Comparison of ENCODE assay signal across 8 mouse cellular contexts in the genomic region with DNA sequence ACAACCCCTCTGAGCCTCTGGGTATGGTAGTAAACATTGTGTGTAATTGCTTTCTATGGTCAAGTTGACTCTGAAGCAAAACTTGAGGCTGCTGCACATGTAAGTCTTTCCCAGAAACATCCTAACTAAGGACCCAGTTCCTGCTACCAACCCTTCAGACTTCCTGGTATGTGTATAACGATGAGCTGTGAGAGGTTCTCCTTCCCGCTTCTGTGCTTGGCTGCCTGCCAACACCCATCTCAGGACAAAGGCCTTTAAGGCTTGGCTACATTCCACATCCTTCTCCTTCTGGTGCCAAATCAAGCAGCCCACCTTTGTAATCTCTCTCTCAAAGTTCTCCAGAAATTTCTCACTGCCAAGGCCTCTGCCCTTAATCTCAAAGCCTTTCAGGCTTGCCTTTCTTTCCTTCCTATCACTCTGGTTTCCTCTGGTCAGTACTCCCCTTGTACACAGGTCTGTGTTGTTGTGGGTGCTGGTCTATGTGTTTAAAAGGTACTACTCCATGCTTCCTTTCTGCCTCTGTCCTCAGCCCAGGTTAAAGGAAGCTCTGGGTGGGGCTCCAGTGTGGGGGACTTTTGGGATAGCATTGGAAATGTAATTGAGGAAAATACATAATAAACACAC.
DNase-seq lines count a peak whose midpoint lies in the region; ATAC-seq and TF ChIP-seq lines count a peak whose summit lies in the region.

No protein-coding gene starts in this region.

- H3K4me2 ChIP-seq in forebrain, embryonic 11.5 days (ENCODE audit: low read depth, low read length, severe bottlenecking) = no peak overlapping the region
- H3K4me2 ChIP-seq in heart, embryonic 15.5 days = no peak overlapping the region
- no peak overlapping the region for H3K4me2 ChIP-seq in lung, embryonic 15.5 days
- H3K4me2 ChIP-seq in stomach, postnatal 0 days (replicated peaks; ENCODE audit: low read depth) = no peak overlapping the region

- POLR2A ChIA-PET in Patski (lab: Charles Lee) = no interaction called here

- DNase-seq in forebrain, embryonic 11.5 days (ENCODE audit: low spot score) = peak; percentile 52
- no peak for DNase-seq in forebrain, embryonic 10.5 days (ENCODE audit: extremely low spot score, low spot score)
- DNase-seq in Patski (ENCODE audit: low read depth, low spot score) = peak; percentile 35
- DNase-seq in stomach, postnatal 0 days (ENCODE audit: low spot score) = peak; percentile 59
- no peak for DNase-seq in spleen, postnatal 14 days (ENCODE audit: low spot score in 2 of 2)
- no peak for DNase-seq in right cerebral cortex, adult 18-20 months

- no peaks in the 10 kb centered on the region for H3K36me3 ChIP-seq in forebrain, embryonic 11.5 days (ENCODE audit: control insufficient read depth, insufficient read depth, low read length)
- no peaks in the 10 kb centered on the region for H3K36me3 ChIP-seq in forebrain, embryonic 10.5 days (replicated peaks)
- no peaks in the 10 kb centered on the region for H3K36me3 ChIP-seq in heart, embryonic 15.5 days
- no peaks in the 10 kb centered on the region for H3K36me3 ChIP-seq in lung, embryonic 15.5 days
- H3K36me3 ChIP-seq in stomach, postnatal 0 days (ENCODE audit: control insufficient read depth, insufficient read depth, low read length) = no peaks in the 10 kb centered on the region

- CTCF ChIA-PET in Patski (lab: Charles Lee) = no interaction called here

- no peak for TF ChIP-seq EP300 in stomach, postnatal 0 days (optimal IDR thresholded peaks at IDR 0.05)

- H3K27me3 ChIP-seq in forebrain, embryonic 11.5 days (ENCODE audit: control insufficient read depth, insufficient read depth, low read length) = no peaks in the 10 kb centered on the region
- no peaks in the 10 kb centered on the region for H3K27me3 ChIP-seq in forebrain, embryonic 10.5 days (ENCODE audit: poor library complexity, severe bottlenecking)
- no peaks in the 10 kb centered on the region for H3K27me3 ChIP-seq in Patski
- no peaks in the 10 kb centered on the region for H3K27me3 ChIP-seq in heart, embryonic 15.5 days
- H3K27me3 ChIP-seq in lung, embryonic 15.5 days = no peaks in the 10 kb centered on the region
- no peaks in the 10 kb centered on the region for H3K27me3 ChIP-seq in stomach, postnatal 0 days (ENCODE audit: control insufficient read depth, insufficient read depth, low read length)

- no peaks in the 10 kb centered on the region for H3K4me1 ChIP-seq in forebrain, embryonic 11.5 days (replicated peaks; ENCODE audit: control insufficient read depth, insufficient read depth, low read length)
- no peaks in the 10 kb centered on the region for H3K4me1 ChIP-seq in forebrain, embryonic 10.5 days
- H3K4me1 ChIP-seq in heart, embryonic 15.5 days (replicated peaks) = peaks cover 6% of the 10 kb centered on the region
- peaks cover 8% of the 10 kb centered on the region; the same call in 1 of the 2 replicates for H3K4me1 ChIP-seq in lung, embryonic 15.5 days
- no peaks in the 10 kb centered on the region for H3K4me1 ChIP-seq in stomach, postnatal 0 days (replicated peaks; ENCODE audit: control insufficient read depth, insufficient read depth)

- H3K9ac ChIP-seq in forebrain, embryonic 11.5 days (ENCODE audit: low read length) = no peak overlapping the region
- no peak overlapping the region for H3K9ac ChIP-seq in heart, embryonic 15.5 days
- H3K9ac ChIP-seq in lung, embryonic 15.5 days = no peak overlapping the region
- H3K9ac ChIP-seq in stomach, postnatal 0 days (ENCODE audit: low read length) = no peak overlapping the region

- H3K27ac ChIP-seq in forebrain, embryonic 11.5 days (ENCODE audit: low read depth, low read length) = no peak overlapping the region
- no peak overlapping the region for H3K27ac ChIP-seq in forebrain, embryonic 10.5 days
- peak overlapping the region; percentile 37; the same call in 1 of the 2 replicates for H3K27ac ChIP-seq in heart, embryonic 15.5 days
- peak overlapping the region; percentile 70 for H3K27ac ChIP-seq in lung, embryonic 15.5 days
- H3K27ac ChIP-seq in stomach, postnatal 0 days (replicated peaks) = no peak overlapping the region

- in situ Hi-C loops in Patski (cut with MboI; ENCODE audit: low pct_unique_long_range_greater_than_20kb) = no loop called here

- peak; percentile 71 for ATAC-seq in forebrain, embryonic 11.5 days (replicated peaks; ENCODE audit: low FRiP score)
- ATAC-seq in Patski = peak; percentile 40
- ATAC-seq in heart, embryonic 15.5 days (replicated peaks; ENCODE audit: insufficient number of reproducible peaks, insufficient read depth, low FRiP score, low read depth) = no peak; the same call in 1 of the 2 replicates
- ATAC-seq in lung, embryonic 15.5 days (ENCODE audit: borderline replicate concordance, extremely low read depth, low FRiP score, low TSS enrichment) = peak; percentile 94
- peak; percentile 77 for ATAC-seq in stomach, postnatal 0 days (ENCODE audit: low FRiP score, low TSS enrichment)

- H3K4me3 ChIP-seq in forebrain, embryonic 11.5 days (ENCODE audit: low read depth, low read length) = no peak overlapping the region
- no peak overlapping the region for H3K4me3 ChIP-seq in forebrain, embryonic 10.5 days
- no peak overlapping the region for H3K4me3 ChIP-seq in heart, embryonic 15.5 days
- H3K4me3 ChIP-seq in lung, embryonic 15.5 days = no peak overlapping the region
- H3K4me3 ChIP-seq in stomach, postnatal 0 days (ENCODE audit: low read depth, low read length) = no peak overlapping the region

- TF ChIP-seq CTCF in Patski (IDR thresholded peaks at IDR 0.05) = no peak
- TF ChIP-seq CTCF in stomach, postnatal 0 days (IDR thresholded peaks at IDR 0.05; ENCODE audit: low read depth) = no peak

- WGBS in forebrain, embryonic 11.5 days = 43% methylated on average over 2 of the region's 2 CpGs
- 81% methylated on average over 2 of the region's 2 CpGs for WGBS in forebrain, embryonic 10.5 days
- WGBS in heart, embryonic 15.5 days = 6% methylated on average over 2 of the region's 2 CpGs
- 3% methylated on average over 2 of the region's 2 CpGs for WGBS in lung, embryonic 15.5 days
- WGBS in stomach, postnatal 0 days = 2% methylated on average over 2 of the region's 2 CpGs

- no peaks in the 10 kb centered on the region for H3K9me3 ChIP-seq in forebrain, embryonic 11.5 days (ENCODE audit: control insufficient read depth, low read length)
- no peaks in the 10 kb centered on the region for H3K9me3 ChIP-seq in forebrain, embryonic 10.5 days
- no peaks in the 10 kb centered on the region for H3K9me3 ChIP-seq in heart, embryonic 15.5 days (replicated peaks)
- no peaks in the 10 kb centered on the region for H3K9me3 ChIP-seq in lung, embryonic 15.5 days
- no peaks in the 10 kb centered on the region for H3K9me3 ChIP-seq in stomach, postnatal 0 days (ENCODE audit: control insufficient read depth, low read length)

Comparison
In these comparisons a context has a peak if more than half of its experiments do, and no peak if none do; other contexts are left out.
1. DNase-seq: peak in forebrain, embryonic 11.5 days (single experiment), Patski (single experiment) and stomach, postnatal 0 days (single experiment); none in forebrain, embryonic 10.5 days (single experiment), spleen, postnatal 14 days (0 of 2) and right cerebral cortex, adult 18-20 months (single experiment).
2. H3K27ac ChIP-seq: peak in heart, embryonic 15.5 days (single experiment) and lung, embryonic 15.5 days (single experiment); none in forebrain, embryonic 11.5 days (single experiment), forebrain, embryonic 10.5 days (single experiment) and stomach, postnatal 0 days (single experiment).